Mouse (Mus musculus): ENCODE results near the gene Il24. TPM values are rescaled to one million over a fixed set of nuclear protein-coding genes. Genes with fewer than 3 reads are reported as not detected.
A peak's percentile ranks its signal among the peaks of the same experiment; 100 is the strongest.

The Il24 gene
- total RNA-seq (2021): not detected
- long read RNA-seq, experiment 1: 0 reads
- long read RNA-seq, experiment 2: 0 reads

DNA sequence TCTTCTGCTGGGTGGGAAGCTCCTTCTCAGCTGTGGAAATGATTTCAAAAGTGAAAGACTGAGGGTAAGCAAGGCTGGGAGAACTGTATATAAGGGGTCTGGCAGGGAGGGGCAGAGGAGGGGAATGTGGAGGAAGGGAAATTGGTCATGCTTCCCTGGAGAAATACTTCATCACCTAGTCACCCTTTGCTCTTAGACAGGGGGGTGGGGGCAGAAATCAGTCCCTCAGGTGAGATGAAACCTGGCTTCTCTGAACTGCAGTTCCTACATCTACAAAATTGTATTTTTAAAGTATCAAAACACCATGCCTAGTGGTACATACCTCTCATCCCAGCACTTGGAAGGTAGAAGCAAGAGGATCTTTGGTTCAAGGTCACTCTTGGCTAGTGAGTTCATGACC lies at the start of gene Il24:
Il24 (minus strand) TSS at position 101 of the 400 bp plus-strand sequence.
- no peak for DNase-seq (ENCODE audit: low spot score in 2 of 2)
- intact Hi-C loops (cut with DNase I): no loop called here

DNA sequence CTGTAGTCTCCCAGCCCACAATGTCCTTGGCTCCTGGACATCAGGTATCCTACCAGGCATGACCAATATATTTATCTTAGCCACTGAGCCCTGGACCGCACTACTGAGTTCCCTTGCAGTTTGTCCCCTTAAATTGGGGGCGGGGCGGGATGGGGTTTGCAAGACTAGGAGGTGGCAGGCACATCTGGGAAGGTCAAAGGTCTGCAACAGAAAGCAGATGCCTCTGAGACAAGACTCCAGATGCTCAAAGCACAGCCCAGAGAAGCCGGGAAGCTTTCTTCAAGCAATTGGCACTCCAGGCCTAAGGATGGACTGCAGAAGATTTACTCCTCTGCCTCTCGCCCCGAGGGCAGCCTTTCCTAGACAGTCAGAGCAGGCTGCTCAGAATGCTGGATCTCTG lies 49.1 kb upstream of the Il24 start:
- DNase-seq (ENCODE audit: low spot score in 2 of 2): no peak
- intact Hi-C loops (cut with DNase I): no loop called here

DNA sequence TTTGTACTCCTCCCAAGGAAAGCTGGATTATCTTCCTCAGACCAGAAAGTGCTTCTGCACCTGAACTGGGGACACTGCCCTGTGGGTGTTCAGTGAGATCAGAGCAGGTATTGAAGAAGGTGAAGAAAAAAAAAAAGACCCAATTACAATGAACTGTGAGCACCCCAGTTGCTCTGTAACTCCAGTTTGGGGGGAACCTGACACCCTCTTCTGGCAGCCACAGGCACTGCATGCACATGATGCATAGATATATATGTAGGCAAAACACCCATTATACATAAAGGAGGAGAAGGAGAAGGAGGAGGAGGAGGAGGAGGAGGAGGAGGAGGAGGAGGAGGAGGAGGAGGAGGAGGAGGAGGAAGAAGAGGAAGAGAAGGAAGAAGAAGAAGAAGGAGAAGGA lies 39.2 kb upstream of the Il24 start:
- intact Hi-C loops (cut with DNase I): no loop called here
- no peak for DNase-seq (ENCODE audit: low spot score in 2 of 2)

DNA sequence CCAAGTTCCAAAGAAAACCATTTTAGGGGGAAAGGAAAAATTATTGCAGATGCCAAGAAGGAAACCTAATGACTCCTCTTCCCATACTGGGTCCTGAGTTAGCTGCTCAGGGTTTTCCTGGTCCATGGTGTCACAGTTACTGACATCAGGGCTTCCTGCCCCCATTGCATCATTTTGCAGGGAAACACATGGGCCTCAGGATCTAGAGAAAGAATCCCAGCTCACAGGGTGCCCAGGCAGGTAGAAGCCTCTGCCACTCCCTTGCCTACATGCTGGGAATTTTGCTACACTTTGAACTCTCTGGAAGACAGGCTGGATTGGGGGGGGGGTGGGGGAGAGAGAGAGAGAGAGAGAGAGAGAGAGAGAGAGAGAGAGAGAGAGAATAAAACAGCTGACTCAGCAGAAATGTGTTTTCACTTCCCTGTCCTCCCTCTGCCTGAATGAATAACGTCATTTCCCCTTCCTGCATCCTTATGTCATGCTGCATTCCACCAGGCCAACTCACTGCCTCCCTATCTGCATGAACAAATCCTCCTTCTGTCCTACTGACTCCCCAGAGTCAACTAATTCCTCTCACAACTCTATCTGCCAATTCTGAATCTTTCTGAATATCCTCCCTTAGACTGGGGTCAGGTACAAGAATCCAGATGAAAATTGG lies 31.2 kb upstream of the Il24 start:
- DNase-seq (ENCODE audit: low spot score in 2 of 2): no peak

DNA sequence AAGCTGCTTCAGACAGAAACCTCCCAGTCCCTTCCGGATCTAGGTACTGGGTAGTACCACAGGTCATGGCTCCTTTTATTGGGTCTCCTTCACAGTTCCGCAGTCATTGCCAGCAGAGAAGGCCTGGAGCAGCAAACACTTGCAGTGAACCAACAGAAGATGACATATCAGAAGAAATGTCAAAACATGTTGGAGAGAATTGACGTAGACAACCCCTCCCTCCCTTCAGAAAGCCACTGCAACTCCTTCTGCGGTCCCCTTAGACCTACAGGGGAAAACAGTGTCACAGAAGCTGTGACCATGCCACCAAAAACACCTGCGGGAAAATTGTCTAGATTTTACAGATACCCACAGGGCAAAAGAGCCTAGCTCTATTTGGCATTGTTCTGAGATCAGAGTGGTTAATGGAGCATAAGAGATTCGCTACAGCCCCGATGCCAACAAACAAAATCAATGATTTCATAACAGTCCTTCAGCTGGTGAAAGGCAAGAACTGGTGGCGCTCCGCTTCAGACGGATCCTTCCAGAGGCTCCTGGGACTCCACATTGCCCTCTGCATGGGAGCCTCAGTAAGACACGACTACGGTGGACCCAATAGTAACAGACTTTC lies 24.3 kb upstream of the Il24 start, which contains the start of gene Il20:
Il20 (minus strand) TSS at position 51 of the 610 bp plus-strand sequence.
- intact Hi-C loops (cut with DNase I): no loop called here
- no peak for DNase-seq (ENCODE audit: low spot score in 2 of 2)

More for the DNA sequence above, 31.2 kb upstream of the Il24 start:
- intact Hi-C loops (cut with DNase I): no loop called here

DNA sequence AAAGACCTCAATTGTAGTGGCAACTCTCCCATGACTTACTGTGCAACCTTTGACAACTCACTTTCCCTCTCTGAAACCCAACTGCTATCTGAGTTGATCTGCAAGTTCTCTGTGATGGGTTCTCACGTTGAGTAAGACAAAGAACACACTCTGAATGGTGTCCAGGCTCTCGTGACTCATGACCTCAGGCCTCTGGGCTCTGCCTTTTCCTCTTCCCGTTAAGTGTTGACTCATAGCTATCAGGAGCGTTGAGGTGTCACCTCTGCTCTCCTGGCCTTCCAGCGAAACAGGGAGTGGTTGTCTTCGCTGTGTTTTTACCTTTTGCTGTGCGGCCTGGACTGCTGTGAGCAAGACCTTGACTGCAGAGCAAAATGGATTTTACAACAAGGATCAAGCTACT lies 15.3 kb upstream of the Il24 start:
- DNase-seq (ENCODE audit: low spot score in 2 of 2): no peak
- intact Hi-C loops (cut with DNase I): no loop called here

DNA sequence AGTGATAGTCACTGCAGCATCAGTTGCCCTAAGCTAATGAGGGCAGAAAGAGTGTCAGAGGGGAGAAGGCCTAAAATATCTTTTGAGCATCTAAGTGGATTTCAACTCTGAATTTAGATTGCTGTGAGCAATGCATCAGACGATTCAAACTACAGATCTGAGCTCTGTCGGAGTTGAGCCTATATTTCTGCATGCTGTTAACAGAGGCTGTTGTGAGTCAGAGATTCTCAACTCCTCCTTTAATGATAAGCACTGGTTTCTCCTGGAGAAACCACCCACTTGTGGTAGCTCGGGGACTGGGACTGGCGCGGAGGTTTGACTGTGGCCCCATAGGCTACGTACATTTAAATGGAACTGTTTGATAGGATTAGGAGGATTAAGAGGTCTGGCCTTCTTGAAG lies 7.2 kb upstream of the Il24 start:
- intact Hi-C loops (cut with DNase I): no loop called here
- no peak for DNase-seq (ENCODE audit: low spot score in 2 of 2)

DNA sequence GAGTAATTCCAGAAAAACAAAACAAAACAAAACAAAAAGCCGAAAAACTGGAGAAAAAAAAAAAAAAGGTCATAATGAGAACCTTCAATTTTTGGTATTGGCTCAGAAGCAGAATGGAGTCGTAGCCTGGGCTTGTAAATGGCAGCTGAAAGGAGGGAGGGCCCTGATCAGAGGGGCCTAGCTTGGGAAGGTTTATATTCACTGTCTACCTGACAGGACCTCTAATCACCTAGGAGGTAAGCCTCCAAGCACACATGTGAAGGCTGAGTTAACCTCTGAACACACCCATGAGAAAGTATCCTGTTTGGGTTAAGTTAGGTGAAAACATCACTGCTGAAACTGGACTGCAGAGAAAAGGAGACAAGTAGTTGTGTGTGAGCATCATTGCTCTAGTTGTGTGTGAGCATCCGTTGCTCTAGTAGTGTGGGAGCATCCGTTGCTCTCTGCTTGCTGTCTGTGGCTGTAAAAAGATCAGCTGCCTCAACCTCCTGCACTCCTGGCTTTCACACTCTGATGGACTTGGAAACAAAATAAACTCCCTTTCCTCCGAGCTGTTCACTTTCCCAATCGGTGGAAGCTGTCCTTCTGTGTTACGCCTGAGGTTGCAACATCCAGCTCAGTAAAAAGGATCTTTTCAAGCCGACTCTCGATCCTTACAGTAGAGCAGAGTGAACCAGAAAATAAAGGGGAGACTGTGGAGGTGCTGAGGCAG lies 6.2 kb upstream of the Il24 start:
- intact Hi-C loops (cut with DNase I): no loop called here

DNA sequence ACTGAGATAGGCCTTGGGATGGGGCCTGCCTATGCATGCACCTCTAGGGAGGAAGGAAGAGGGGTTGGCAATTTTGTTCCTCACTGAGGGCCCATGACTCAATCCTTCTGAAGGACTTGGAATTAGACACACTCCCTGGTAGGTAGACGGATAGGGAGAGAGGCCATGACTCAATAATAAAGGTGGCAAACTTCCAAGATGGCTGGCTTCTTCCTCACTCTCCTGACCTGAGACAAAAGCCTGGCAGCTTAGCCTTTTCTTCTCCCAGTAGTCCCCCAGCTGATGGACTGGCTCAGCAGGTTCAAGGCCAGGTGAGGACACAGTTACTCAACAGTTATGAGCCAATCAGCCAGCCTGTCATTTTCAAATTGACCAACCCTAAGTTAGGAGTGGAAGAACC lies 5.2 kb upstream of the Il24 start:
- intact Hi-C loops (cut with DNase I): no loop called here
- DNase-seq (ENCODE audit: low spot score in 2 of 2): no peak

More for the DNA sequence above, 6.2 kb upstream of the Il24 start:
- DNase-seq (ENCODE audit: low spot score in 2 of 2): no peak

DNA sequence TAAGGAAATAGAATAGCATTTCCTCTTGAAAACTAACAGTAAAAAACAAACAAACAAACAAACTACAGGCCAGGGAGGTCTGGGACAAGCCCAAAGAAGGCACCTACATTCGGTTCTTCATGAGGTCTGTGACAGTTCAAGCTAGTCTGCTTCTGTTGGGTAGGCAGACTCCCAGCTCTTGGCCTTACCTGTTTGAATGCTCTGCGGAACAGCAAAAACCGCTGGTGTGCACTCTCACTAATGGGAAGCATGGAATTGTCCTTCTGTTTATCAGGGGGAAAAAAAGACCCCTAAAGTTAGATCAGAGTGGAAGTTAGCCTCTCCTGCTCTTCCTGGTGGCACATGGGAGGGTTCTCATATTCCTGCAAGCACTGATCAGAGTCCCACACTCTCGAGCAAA lies 4.1 kb downstream of the Il24 start:
- intact Hi-C loops (cut with DNase I): no loop called here
- no peak for DNase-seq (ENCODE audit: low spot score in 2 of 2)

DNA sequence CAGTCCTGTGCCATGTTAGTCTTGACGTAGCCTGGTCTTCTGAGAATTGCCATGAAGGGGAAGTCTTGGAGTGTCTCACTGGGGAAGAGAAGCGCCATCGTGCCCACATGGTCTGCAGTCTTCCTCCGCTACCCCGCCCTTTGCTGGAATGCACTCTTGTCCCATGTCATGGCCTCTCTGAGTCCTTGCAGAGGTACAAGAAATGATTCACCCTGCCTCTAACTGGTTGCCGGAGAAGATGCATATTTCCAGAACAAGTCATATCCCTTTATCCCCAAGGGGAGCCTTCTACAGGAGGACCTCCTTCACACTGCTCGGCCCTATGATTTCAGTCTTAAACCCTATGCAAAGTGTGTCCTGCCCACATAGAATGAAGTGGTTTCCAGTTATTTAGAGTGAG lies 7.3 kb downstream of the Il24 start:
- no peak for DNase-seq (ENCODE audit: low spot score in 2 of 2)
- intact Hi-C loops (cut with DNase I): no loop called here

DNA sequence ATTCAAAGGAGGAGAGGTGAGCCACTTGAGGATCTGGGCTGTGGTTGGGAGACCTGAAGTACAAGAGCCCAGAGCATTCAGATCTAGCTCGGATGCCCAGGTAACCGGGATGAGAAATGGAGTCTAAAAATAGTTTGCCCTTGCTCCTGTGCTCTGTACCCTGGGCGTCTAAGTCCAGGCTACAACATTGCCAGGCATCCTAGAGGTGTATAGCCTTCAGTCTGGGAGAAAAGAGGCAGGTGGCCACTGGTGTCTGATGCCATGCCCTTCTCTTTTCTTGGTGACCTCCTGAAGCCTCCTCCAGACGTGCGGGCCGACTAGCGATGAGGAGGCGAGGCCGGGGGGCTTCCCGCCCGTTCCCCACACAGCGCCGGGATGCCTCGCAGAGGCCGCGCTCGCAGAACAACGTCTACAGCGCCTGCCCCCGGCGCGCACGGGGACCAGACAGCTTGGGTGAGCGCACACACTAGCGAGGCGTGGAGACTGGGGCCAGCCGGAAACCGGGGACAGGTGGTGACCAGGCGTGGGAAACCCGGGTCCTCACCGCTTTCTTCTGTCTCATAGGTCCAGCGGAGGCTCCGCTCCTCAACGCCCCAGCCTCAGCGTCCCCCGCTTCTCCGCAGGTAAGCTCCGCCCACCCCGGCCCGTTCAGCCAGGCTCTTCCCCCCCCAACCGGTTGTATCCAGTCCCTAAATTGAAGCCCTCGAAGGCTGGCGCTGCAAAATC lies 9.2 kb downstream of the Il24 start:
- DNase-seq (ENCODE audit: low spot score in 2 of 2): peak in 1 of 2 experiments; percentile 12
- intact Hi-C loops (cut with DNase I): loop anchor here (2.0 kb wide), 2 partner anchors 101 to 175 kb away; no protein-coding TSS in a partner anchor

DNA sequence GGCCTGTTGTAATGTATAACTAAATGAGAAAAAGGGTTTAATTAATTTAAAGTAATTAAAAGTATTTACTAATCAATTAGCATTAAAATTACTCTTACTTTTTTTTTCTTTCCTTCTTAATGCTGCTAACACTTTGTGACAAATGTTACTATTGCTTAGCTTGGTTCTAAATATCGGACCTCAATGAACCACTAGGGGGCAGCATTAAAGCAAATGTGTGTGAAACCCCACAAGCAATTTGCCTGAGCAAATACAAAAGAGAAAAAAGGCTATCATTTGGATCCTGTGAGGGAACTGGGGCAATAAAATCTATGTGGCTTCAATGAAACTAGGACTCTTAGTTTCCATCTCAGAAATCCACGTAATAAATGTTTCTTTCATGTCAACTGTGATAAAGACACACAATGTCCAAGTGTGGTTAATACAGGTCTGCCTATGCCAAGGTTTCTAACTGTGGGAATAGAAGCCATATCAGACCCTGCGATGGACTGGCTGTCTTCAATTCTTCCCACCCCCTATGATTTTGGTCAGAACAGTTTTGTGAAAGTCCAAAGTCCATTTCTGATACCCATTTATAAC lies 10.2 kb downstream of the Il24 start:
- intact Hi-C loops (cut with DNase I): loop anchor here (2.0 kb wide), 2 partner anchors 102 to 176 kb away; no protein-coding TSS in a partner anchor
- peak; percentile 84 to 85 for DNase-seq (ENCODE audit: low spot score in 2 of 2)

DNA sequence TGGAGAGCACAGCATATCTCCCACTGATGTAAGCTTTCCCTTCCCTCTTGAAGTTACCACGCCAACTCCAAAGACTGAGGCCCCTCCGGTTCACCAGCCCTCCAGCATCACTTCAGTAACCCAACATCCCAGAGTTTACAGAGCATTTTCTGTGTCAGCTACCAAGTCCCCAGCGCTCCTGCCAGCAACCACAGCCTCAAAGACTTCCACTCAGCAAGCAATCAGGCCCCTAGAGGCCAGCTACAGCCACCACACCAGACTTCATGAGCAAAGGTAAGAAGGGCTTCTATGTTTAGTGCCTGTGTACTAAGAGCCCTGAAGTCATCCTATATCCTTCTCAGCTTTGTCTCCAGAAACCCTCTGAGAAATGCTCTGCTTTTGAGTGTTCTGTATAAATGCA lies 11.3 kb downstream of the Il24 start:
- no peak for DNase-seq (ENCODE audit: low spot score in 2 of 2)
- intact Hi-C loops (cut with DNase I): loop anchor here (2.0 kb wide), 2 partner anchors 103 to 177 kb away; no protein-coding TSS in a partner anchor

DNA sequence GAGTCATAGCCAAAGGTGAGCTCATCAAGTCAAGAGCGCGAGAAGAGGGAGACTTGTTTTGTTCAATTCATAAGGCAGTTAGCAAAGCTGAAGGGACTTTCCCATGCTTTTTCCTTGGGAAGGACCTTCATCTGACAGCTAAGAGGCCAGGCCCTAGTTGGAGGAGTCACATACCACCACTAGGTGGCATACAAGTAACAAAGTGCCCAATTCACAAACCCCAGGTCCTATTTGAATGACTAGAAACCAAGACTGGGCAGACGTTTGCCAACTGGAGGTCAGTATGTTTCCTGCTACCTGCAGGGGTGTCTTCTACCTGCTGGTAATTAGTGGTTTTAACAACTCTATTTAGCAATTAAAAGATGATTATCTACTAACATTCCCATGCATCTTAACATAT lies 12.1 kb downstream of the Il24 start:
- intact Hi-C loops (cut with DNase I): no loop called here
- DNase-seq (ENCODE audit: low spot score in 2 of 2): peak; percentile 58 to 64

DNA sequence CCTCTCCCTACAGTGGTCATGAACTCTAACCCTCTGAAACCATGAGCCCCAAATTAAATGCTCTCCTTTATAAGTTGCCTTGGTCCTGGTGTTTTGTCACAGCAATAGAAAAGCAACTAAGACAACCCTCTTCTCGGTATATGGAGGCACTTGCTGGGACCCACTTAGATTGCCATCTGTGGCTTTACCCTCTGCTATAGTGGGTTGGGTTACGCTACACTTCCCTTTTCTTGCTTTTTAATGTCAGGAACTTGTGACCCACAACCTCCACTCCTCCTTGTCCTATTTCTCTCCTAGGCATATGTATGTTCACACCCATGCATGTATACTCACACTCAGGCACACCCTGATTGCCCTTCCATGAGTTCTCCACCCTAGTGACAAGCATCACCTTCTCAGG lies 14.3 kb downstream of the Il24 start:
- intact Hi-C loops (cut with DNase I): no loop called here
- DNase-seq (ENCODE audit: low spot score in 2 of 2): no peak

DNA sequence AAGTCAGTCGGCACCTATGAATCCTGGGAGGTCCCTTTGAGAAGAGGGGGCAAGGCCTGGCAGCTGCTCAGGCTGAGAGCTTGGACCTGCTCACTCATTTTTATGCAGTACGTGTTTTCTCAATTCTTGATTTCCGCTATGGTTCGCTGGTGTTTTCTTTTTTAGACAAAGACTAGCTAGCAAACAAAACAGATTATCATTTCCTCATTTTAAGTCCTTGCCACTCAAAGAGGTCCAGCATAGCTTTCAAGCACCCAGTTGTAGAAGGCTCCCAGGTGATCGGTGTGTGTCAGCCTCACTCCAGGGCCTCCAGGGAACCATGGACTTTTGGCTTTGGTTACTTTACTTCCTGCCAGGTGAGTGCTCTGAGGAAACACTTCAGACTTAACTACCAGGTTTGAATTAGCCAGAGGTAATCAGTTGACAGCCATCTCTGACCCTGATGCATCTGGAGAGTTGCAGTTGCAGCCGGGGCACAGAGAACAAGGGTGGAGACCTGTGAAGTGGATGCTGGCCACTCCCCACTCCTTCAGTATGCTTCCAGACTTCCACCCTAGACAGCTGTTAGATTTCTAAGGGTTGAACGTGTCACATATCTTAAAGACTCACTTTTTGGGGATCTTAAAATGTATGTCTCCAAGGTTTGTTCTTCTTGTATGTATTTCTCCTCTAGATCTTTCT lies 21.6 kb downstream of the Il24 start, which contains the start of gene Fcmr:
Fcmr (plus strand) TSS at position 129 of the 681 bp plus-strand sequence.
- no peak for DNase-seq (ENCODE audit: low spot score in 2 of 2)
- intact Hi-C loops (cut with DNase I): no loop called here

DNA sequence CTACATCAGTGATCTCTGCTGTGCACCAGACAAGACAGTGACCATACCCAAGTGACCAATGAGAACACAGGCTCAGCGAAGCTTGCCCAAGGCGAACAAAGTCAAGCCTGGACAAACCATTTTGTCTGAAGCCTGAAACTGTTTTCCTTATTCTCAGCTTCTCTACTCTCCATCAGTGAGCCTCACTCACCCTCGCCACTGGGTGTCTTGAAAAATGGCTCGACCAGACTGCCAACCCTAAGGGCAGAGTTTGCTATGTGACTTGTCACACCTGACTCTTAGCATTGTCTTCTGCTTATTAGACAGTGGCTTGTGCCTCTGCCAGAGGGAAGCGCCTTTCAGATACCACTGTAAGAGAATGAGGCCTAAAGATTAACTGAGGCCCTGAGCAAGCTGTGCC lies 22.5 kb downstream of the Il24 start:
- intact Hi-C loops (cut with DNase I): no loop called here
- no peak for DNase-seq (ENCODE audit: low spot score in 2 of 2)

DNA sequence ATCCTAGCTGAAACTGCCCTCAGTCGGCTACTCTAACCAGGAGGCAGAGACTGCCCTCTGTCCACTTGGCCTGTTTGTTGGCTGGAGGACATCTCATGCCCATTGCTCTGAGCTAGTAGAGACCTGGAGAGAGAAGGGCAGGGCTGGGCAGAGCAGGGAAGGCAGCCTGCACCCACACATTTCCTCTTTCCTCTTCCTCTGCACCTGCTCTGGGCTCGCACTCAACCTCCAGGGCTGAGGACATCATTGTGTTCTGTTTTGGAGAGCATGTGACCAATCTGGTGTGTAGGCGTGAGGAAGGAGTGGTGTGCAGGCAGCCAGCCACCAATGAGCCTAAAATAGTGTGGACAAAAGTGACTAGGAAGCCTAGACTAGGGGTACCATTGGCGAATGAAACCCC lies 23.0 kb downstream of the Il24 start:
- intact Hi-C loops (cut with DNase I): no loop called here
- no peak for DNase-seq (ENCODE audit: low spot score in 2 of 2)
